Mouse (Mus musculus): ENCODE results near the gene Slc1a5. TPM values are rescaled to one million over a fixed set of nuclear protein-coding genes. Genes with fewer than 3 reads are reported as not detected.

The Slc1a5 gene
- polyA plus RNA-seq, 1 experiment from 2014 or later, result 9.8 TPM

Other genes with a start within 250 kb of the Slc1a5 start
- 41.2 and 41.5 TPM in 2 replicates for gene Arhgap35, start 166.3 kb upstream of the Slc1a5 start, polyA plus RNA-seq (2015; fragmentation: Nextera tagmentation; extraction: Ambion mirVana)
- gene Ceacam15, start 105.6 kb upstream of the Slc1a5 start, polyA plus RNA-seq (2015; fragmentation: Nextera tagmentation; extraction: Ambion mirVana), result not detected in 2 replicates
- 0.15 and 0.20 TPM in 2 replicates for gene Ceacam9, start 59.4 kb upstream of the Slc1a5 start, polyA plus RNA-seq (2015; fragmentation: Nextera tagmentation; extraction: Ambion mirVana)
- gene Ap2s1, start 42.9 kb upstream of the Slc1a5 start, polyA plus RNA-seq (2015; fragmentation: Nextera tagmentation; extraction: Ambion mirVana), result 364 and 377 TPM in 2 replicates
- 189 and 204 TPM in 2 replicates for gene Strn4, start 34.5 kb downstream of the Slc1a5 start, polyA plus RNA-seq (2015; fragmentation: Nextera tagmentation; extraction: Ambion mirVana)
- gene Fkrp, start 35.4 kb downstream of the Slc1a5 start, polyA plus RNA-seq (2015; fragmentation: Nextera tagmentation; extraction: Ambion mirVana), result 23.1 and 29.0 TPM in 2 replicates
- 6.6 TPM in 2 replicates for gene Prkd2, start 61.6 kb downstream of the Slc1a5 start, polyA plus RNA-seq (2015; fragmentation: Nextera tagmentation; extraction: Ambion mirVana)
- 2.1 and 2.6 TPM in 2 replicates for gene Dact3, start 94.0 kb downstream of the Slc1a5 start, polyA plus RNA-seq (2015; fragmentation: Nextera tagmentation; extraction: Ambion mirVana)
- 1.9 and 4.5 TPM in 2 replicates for gene Gng8, start 110.4 kb downstream of the Slc1a5 start, polyA plus RNA-seq (2015; fragmentation: Nextera tagmentation; extraction: Ambion mirVana)
- gene Ptgir, start 125.2 kb downstream of the Slc1a5 start, polyA plus RNA-seq (2015; fragmentation: Nextera tagmentation; extraction: Ambion mirVana), result 0.15 TPM in 2 replicates
- gene Calm3, start 142.8 kb downstream of the Slc1a5 start, polyA plus RNA-seq (2015; fragmentation: Nextera tagmentation; extraction: Ambion mirVana), result 308 and 333 TPM in 2 replicates
- gene Pnmal2, start 163.3 kb downstream of the Slc1a5 start, polyA plus RNA-seq (2015; fragmentation: Nextera tagmentation; extraction: Ambion mirVana), result 85.3 and 118 TPM in 2 replicates
- 50.1 and 60.9 TPM in 2 replicates for gene Pnmal1, start 178.3 kb downstream of the Slc1a5 start, polyA plus RNA-seq (2015; fragmentation: Nextera tagmentation; extraction: Ambion mirVana)
- gene Gm42372, start 201.7 kb downstream of the Slc1a5 start, polyA plus RNA-seq (2015; fragmentation: Nextera tagmentation; extraction: Ambion mirVana), result 3.7 and 4.1 TPM in 2 replicates
- 7.3 and 8.9 TPM in 2 replicates for gene Ccdc8, start 211.4 kb downstream of the Slc1a5 start, polyA plus RNA-seq (2015; fragmentation: Nextera tagmentation; extraction: Ambion mirVana)
- 115 and 121 TPM in 2 replicates for gene Ppp5c, start 246.6 kb downstream of the Slc1a5 start, polyA plus RNA-seq (2015; fragmentation: Nextera tagmentation; extraction: Ambion mirVana)

Data from forebrain, embryonic 16.5 days (tissue).